Mouse (Mus musculus) heart, embryonic 14.5 days (tissue): Measurements from ENCODE around the gene Pcid2. TPM values are rescaled to one million over a fixed set of nuclear protein-coding genes. Genes with fewer than 3 reads are reported as not detected.

ENCODE experiments used
- microRNA-seq: library from miRNA; unstranded; fragments of <30 nt; microRNA quantifications from one replicate; pipeline ENCODE4, GENCODE M21; 2016
- polyA plus RNA-seq: library from polyadenylated mRNA; unstranded; fragments of >200 nt; fragmentation: Nextera tagmentation; extraction: Ambion mirVana; gene quantifications from 2 replicates; pipeline ENCODE4 v1.2.1, GENCODE M21; 2014

Gene Pcid2
- polyA plus RNA-seq, 1 experiment from 2014 or later: 23.2 TPM

Small RNAs within 50 kb of the gene (microRNA-seq; reads per million reads assigned to microRNA genes)
- gene Mir7065: not detected

Other genes with a start within 250 kb of the Pcid2 start
- 12.4 and 13.4 TPM in 2 replicates for gene Mcf2l, start 231.7 kb downstream of the Pcid2 start, polyA plus RNA-seq
- not detected in 2 replicates for gene F7, start 79.4 kb downstream of the Pcid2 start, polyA plus RNA-seq
- 0.96 and 1.2 TPM in 2 replicates for gene F10, start 68.2 kb downstream of the Pcid2 start, polyA plus RNA-seq
- 0.28 and 0.54 TPM in 2 replicates for gene Proz, start 44.5 kb downstream of the Pcid2 start, polyA plus RNA-seq
- gene Cul4a, start 162 bp upstream of the Pcid2 start, polyA plus RNA-seq: 109 and 114 TPM in 2 replicates
- 355 and 361 TPM in 2 replicates for gene Lamp1, start 53.7 kb upstream of the Pcid2 start, polyA plus RNA-seq
- 19.6 and 21.3 TPM in 2 replicates for gene Grtp1, start 95.2 kb upstream of the Pcid2 start, polyA plus RNA-seq
- gene Adprhl1, start 148.7 kb upstream of the Pcid2 start, polyA plus RNA-seq: 225 and 239 TPM in 2 replicates
- gene Dcun1d2, start 182.7 kb upstream of the Pcid2 start, polyA plus RNA-seq: 30.4 and 30.9 TPM in 2 replicates
- gene Tmco3, start 182.7 kb upstream of the Pcid2 start, polyA plus RNA-seq: 37.2 and 39.6 TPM in 2 replicates
- 79.0 and 82.2 TPM in 2 replicates for gene Tfdp1, start 233.3 kb upstream of the Pcid2 start, polyA plus RNA-seq